Mouse (Mus musculus) lung, embryonic 15.5 days (tissue): ENCODE measurements around the gene Lysmd4. TPM values are rescaled to one million over a fixed set of nuclear protein-coding genes. Genes with fewer than 3 reads are reported as not detected.
A peak's percentile ranks its signal among the peaks of the same experiment; 100 is the strongest.

Source experiments
- ATAC-seq: fragments of 200-750 bp; cut with Nextera tagmentation; 2 replicates; pipeline ENCODE4 v1.8.0; 2017; ENCODE audit warnings: moderate number of reproducible peaks, borderline replicate concordance; ENCODE audit not compliant: low FRiP score, low TSS enrichment; ENCODE audit errors: extremely low read depth
- H3K27ac ChIP-seq: fragments of 300-500 bp; sonication (generic); 2 replicates; pipeline ENCODE4 v1.5.1; 2015; ENCODE audit warnings: moderate library complexity, mild to moderate bottlenecking, inconsistent platforms
- H3K27me3 ChIP-seq: fragments of 300-500 bp; sonication (generic); 2 replicates; pipeline ENCODE4 v1.6.1; 2015; ENCODE audit warnings: inconsistent platforms
- H3K36me3 ChIP-seq: fragments of 300-500 bp; sonication (generic); 2 replicates; pipeline ENCODE4 v1.6.1; 2015; ENCODE audit warnings: inconsistent platforms
- H3K4me1 ChIP-seq: fragments of 300-500 bp; sonication (generic); 2 replicates; pipeline ENCODE4 v1.6.1; 2015; ENCODE audit warnings: inconsistent platforms
- H3K4me2 ChIP-seq: fragments of 300-500 bp; sonication (generic); 2 replicates; pipeline ENCODE4 v1.6.1; 2015; ENCODE audit warnings: inconsistent platforms, mild to moderate bottlenecking, moderate library complexity
- H3K4me3 ChIP-seq: fragments of 300-500 bp; sonication (generic); 2 replicates; pipeline ENCODE4 v1.5.1; 2015; ENCODE audit warnings: mild to moderate bottlenecking, inconsistent platforms
- H3K9ac ChIP-seq: fragments of 300-500 bp; sonication (generic); 2 replicates; pipeline ENCODE4 v1.6.1; 2015; ENCODE audit warnings: inconsistent platforms
- H3K9me3 ChIP-seq: fragments of 300-500 bp; sonication (generic); 2 replicates; pipeline ENCODE4 v1.6.1; 2016; ENCODE audit warnings: inconsistent platforms
- WGBS: fragments of 180-500 bp; shearing (Covaris S2); methylation state at CpG from one replicate; pipeline ENCODE4 v1.1.7; 2015; 5-methylcytosine and 5-hydroxymethylcytosine counted together
- polyA plus RNA-seq: library from polyadenylated mRNA; unstranded; fragments of >200 nt; fragmentation: Nextera tagmentation; extraction: Ambion mirVana; gene quantifications from 2 replicates; pipeline ENCODE4 v1.2.1, GENCODE M21; 2015

Gene Lysmd4
- 13.9 and 14.6 TPM in 2 replicates for polyA plus RNA-seq

DNA sequence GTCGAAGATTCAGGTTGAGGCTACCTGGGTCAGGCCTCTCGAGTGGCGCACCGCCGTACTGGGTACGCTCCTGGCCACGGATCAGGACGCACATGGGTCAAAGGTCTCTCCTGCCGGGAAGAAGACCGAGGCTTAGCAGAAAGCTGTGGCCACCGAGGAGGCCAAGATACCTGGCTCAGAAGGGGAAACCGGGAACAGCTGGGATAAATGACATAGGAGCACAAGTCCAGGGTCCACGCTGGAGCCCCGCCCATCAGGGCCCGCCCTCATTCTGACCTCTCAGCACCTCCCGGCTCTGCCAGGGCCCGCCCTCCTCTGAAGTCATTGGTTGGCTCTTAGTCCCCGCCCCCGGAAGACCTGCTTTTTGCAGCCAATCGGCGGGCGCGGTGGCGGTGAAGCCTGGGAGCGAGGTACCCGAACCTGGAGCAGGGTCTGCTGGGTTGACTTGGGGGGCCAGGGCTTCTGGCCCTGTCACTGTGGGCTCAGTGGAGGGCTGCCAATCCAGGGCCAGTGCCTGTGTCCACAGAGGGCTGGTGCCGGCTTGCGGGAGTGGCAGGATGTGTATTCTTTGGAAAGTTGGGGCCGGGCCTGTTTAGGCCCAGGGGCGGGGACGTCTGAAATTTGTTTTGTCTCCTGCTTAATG lies at the start of gene Lysmd4:
Gene Lysmd4, plus strand, starts transcription at position 325 of the 643 bp plus-strand sequence.
- Histone ChIP-seq H3K4me1 (peaks cover 21% of the 10 kb centered on the region; the same call in 1 of the 2 replicates), H3K36me3 (peaks cover 15% of the 10 kb centered on the region), H3K4me3 (peak within 1 kb of the TSS; percentile 58), H3K27ac (no peak within 1 kb of the TSS), H3K9me3 (no peaks in the 10 kb centered on the region), H3K27me3 (no peaks in the 10 kb centered on the region), H3K9ac (peak within 1 kb of the TSS; percentile 67), H3K4me2 (peak within 1 kb of the TSS; percentile 78)
- WGBS: 3% methylated on average over 31 of the region's 31 CpGs
- peak; percentile 97 for ATAC-seq

DNA sequence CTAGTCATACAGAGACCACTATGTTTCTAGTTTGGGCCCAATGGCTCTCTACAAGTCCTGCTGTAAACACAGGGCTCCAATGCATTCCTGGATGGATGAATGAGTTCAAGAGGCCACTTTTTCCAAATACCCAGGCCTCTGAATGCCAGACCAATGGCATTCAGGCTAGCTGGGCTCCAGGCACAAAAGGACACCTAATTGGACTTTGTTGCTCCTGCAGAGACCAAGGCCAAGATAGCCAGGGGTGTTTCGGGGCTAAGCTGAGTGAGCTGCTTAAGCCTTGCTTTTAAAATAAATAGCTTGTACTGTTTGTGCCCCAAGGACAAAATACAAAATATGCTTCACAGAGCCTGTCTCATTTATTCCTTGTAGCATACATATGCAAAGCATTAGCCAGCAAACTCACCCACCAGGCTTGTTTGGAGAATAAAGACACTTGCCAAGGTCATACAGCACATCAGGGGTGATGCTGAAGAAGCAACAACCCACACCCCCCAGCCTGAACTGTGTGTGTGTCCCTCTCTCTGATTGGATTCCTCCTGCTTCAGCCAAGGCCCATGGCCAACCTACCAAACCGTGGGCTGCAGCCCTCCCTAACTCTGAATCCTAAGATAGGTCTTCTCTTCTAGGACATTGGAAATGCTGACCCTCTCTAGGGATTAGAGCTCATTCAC lies 48.7 kb upstream of the Lysmd4 start:
- Histone ChIP-seq H3K27me3 (no peaks in the 10 kb centered on the region), H3K9me3 (no peaks in the 10 kb centered on the region), H3K9ac (no peak overlapping the region), H3K4me3 (no peak overlapping the region), H3K4me1 (no peaks in the 10 kb centered on the region), H3K36me3 (no peaks in the 10 kb centered on the region), H3K27ac (no peak overlapping the region), H3K4me2 (no peak overlapping the region)
- no peak for ATAC-seq
- 81% methylated on average over 2 of the region's 2 CpGs for WGBS

DNA sequence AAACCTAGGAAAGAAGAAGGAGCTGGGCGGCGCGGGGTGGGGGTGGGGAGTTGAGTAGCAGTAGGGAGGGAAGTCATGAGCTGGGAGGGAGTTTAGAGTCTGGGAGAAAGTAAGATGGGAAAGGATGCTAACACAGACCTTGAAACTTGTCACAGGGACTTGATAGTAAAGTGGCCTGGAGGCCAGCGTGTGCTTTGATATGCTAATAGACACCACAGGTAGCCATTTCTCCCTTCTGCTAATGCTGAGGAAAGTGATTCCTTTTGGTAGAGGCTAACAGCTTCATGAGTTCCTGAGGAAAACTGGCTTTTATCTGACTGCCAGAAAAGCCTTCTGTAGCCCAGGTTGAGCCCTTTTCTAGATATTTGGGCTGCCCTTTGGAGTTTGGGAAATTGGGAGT lies 38.6 kb upstream of the Lysmd4 start:
- H3K9me3 ChIP-seq: no peaks in the 10 kb centered on the region
- no peak overlapping the region for H3K27ac ChIP-seq
- no peak for ATAC-seq
- no peaks in the 10 kb centered on the region for H3K27me3 ChIP-seq
- no peaks in the 10 kb centered on the region for H3K36me3 ChIP-seq
- no peak overlapping the region for H3K4me2 ChIP-seq
- no peaks in the 10 kb centered on the region for H3K4me1 ChIP-seq
- WGBS: 18% methylated on average over 4 of the region's 4 CpGs
- no peak overlapping the region for H3K4me3 ChIP-seq
- no peak overlapping the region for H3K9ac ChIP-seq

DNA sequence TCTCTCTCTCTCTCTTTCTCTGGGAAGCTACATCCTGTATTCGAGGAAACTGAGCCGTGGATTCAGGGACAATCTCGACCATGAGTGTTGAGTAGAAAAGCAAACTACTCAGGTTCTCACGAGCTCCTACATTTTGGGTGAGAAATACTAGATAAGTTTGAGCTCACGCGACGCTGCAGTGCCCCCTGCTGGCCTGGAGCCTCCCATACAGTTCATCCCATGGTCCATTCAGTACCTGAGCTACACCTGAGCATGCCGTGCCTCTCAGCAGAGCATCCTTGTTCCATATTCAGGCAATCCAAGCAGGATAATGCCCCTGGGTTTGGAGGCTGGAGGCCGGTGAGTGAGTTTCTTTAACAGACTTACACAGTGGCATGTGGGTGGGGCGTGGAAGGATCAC lies 22.9 kb upstream of the Lysmd4 start:
- Histone ChIP-seq H3K4me1 (no peaks in the 10 kb centered on the region), H3K36me3 (no peaks in the 10 kb centered on the region), H3K9me3 (no peaks in the 10 kb centered on the region), H3K9ac (no peak overlapping the region), H3K4me3 (no peak overlapping the region), H3K4me2 (no peak overlapping the region), H3K27me3 (no peaks in the 10 kb centered on the region), H3K27ac (no peak overlapping the region)
- WGBS: 9% methylated on average over 10 of the region's 10 CpGs
- ATAC-seq: no peak

DNA sequence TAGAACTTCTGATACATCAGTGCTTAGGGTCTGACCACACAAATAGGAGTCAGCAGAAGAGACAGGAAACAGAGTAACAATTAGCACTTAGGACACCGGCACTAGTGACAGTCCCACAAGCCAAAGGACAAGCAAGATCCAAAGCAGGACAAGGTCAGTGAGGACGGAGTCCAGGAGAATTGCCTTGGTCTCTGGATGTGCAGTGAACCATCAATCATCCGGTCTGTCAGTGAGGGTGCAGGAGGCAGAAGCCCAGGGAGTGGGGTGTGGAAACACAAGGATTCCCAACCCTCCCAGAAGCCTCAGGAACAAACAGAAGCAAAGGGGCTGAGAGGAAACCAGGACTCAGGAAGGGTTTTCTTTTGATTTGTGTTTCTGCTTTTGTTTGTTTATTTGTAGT lies 18.7 kb upstream of the Lysmd4 start:
- 70% methylated on average over 3 of the region's 3 CpGs for WGBS
- Histone ChIP-seq H3K4me1 (no peaks in the 10 kb centered on the region), H3K27me3 (no peaks in the 10 kb centered on the region), H3K36me3 (no peaks in the 10 kb centered on the region), H3K27ac (no peak overlapping the region), H3K4me2 (no peak overlapping the region), H3K9ac (no peak overlapping the region), H3K4me3 (no peak overlapping the region), H3K9me3 (no peaks in the 10 kb centered on the region)
- ATAC-seq: no peak

DNA sequence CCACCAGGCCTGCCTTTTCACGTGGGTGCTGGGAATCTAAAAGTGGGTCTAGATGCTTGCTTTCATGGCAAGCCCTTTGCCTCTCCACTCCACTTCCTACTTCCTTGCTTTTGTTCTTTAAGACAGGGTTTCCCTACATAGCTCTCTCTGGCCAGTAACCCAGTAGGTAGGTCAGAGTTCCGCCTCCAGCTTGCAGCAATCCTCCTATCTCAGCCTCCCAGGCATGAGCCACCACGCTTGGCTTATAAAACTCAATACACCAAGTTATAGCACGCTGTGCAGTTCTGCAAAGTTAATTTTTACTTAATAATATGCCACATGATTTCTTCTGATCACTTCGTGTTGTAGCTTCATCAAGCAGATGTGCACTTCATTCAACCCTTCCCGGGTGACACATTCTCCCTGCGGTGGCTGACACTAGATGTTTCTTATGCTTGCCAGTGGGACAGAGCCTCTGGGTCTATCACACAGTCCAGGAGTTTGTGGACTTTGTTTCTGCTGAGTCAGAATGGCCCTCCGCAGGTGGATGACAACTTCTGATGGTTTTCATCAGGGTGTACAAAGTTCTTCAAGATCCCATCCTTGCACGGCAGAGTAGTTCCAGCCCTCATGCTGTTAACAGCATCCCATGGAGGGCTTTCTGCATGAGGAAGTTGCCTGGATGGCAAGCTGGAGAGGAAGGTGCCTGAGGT lies 16.5 kb upstream of the Lysmd4 start:
- Histone ChIP-seq H3K4me3 (no peak overlapping the region), H3K4me2 (no peak overlapping the region), H3K27ac (no peak overlapping the region), H3K4me1 (no peaks in the 10 kb centered on the region), H3K9ac (no peak overlapping the region), H3K9me3 (no peaks in the 10 kb centered on the region), H3K36me3 (no peaks in the 10 kb centered on the region), H3K27me3 (no peaks in the 10 kb centered on the region)
- ATAC-seq: no peak
- WGBS: 83% methylated on average over 9 of the region's 9 CpGs

DNA sequence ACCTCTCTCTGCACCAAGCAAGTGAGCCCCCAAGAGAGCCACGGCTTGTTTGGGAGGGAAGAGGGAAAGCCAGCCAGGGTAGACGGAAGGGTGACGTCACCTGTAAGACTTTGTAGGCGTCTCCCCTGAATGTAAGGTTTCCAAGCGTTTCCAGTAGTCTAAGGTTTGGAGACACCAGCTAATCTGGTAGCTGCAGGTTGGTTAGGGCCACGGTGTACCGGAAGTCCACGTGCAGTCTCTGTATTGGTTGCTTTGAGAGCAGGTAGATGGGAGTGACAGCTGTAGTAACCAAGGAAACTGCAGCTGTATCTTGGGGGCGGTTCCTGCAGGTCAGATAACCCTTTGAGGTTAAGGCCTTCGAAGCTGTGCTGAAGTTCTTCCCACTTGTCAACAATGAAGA lies 15.8 kb upstream of the Lysmd4 start:
- Histone ChIP-seq H3K4me1 (no peaks in the 10 kb centered on the region), H3K9me3 (no peaks in the 10 kb centered on the region), H3K36me3 (no peaks in the 10 kb centered on the region), H3K27ac (no peak overlapping the region), H3K9ac (no peak overlapping the region), H3K4me3 (no peak overlapping the region), H3K4me2 (no peak overlapping the region), H3K27me3 (no peaks in the 10 kb centered on the region)
- WGBS: 64% methylated on average over 10 of the region's 10 CpGs
- no peak for ATAC-seq

DNA sequence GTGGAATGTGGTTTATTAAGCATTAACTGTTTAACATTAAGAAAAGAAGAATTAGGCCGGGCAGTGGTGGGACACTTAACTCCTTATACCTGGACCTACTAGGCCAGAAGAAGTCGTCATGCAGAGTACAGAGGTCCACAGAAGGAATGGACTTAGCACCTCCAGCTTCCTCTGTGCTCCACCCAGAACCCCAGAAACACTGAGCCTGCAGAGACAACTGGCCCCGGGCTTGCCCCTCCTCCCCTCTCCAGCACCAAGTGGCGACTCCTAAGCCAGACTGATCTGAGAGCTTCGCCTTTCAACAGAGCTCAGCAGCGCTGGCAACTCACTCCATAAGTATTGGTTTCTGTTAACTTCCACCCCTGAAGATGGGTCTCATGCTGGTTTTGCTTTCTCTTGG lies 14.6 kb upstream of the Lysmd4 start:
- Histone ChIP-seq H3K27me3 (no peaks in the 10 kb centered on the region), H3K4me3 (no peak overlapping the region), H3K9me3 (no peaks in the 10 kb centered on the region), H3K36me3 (no peaks in the 10 kb centered on the region), H3K27ac (no peak overlapping the region), H3K4me2 (no peak overlapping the region), H3K4me1 (no peaks in the 10 kb centered on the region), H3K9ac (no peak overlapping the region)
- 32% methylated on average over 6 of the region's 6 CpGs for WGBS
- ATAC-seq: no peak

DNA sequence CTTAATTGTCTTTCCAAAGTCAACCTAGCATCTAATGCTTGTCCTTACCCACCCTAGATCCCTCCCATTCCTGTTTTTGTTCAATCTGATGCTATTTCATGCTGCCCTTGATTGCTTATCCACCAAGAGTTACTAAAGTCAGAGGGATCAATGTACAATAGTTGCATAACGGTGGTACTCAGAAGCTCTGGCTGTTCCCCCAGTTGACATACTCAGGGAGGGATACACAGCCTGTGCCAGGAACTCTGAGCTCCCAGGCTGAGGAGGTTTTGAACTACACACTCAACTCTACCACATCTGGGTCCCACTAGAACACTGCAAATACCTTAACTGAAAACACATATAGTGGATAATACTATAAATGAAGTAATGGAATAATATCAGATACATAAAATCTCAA lies 14.0 kb upstream of the Lysmd4 start:
- 91% methylated on average over 1 of the region's 1 CpGs for WGBS
- no peak overlapping the region for H3K27ac ChIP-seq
- H3K9ac ChIP-seq: no peak overlapping the region

DNA sequence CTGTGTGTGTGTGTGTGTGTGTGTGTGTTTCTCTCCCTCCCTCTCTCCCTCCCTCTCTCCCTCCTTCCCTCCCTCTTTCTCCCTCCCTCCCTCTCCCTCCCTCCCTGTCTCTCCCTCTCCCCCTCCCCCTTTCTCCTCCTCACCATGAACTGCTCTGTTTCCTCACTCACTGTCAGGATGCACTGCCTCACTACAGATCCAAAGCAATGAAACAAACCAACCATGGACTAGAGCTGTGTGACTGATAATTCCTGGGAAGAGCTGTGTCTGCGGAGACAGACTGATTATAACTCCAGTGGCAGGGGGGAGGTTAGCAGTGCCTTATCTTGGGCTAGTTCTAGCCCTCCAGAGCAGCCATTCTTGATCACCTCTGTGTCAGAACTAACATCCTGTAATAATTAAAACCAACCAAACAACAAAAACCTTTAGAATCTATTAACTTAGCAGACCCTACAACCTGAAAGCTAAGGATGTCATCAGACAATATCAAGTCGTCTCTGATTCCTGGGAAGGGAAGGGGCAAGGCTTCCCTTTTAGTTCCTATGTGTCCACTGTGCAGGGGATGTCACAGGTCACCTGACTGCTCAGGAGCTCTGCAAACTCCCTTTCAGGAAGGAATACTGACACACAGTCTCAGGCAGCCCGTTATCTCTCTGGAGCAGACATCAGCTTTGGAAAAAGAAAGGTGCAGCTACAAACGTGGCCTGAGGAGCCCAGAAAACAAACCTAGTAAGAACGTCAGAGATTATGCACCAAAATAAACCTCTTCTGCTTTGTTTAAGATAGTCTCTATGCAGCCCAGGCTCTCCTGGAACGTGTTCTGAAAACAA lies 12.1 kb upstream of the Lysmd4 start:
- H3K4me1 ChIP-seq: no peaks in the 10 kb centered on the region
- 38% methylated on average over 6 of the region's 6 CpGs for WGBS
- no peaks in the 10 kb centered on the region for H3K9me3 ChIP-seq
- H3K9ac ChIP-seq: no peak overlapping the region
- no peak overlapping the region for H3K4me3 ChIP-seq
- H3K27ac ChIP-seq: no peak overlapping the region
- no peaks in the 10 kb centered on the region for H3K36me3 ChIP-seq
- no peak overlapping the region for H3K4me2 ChIP-seq
- no peaks in the 10 kb centered on the region for H3K27me3 ChIP-seq
- ATAC-seq: no peak

More for the DNA sequence above, 14.0 kb upstream of the Lysmd4 start:
- no peaks in the 10 kb centered on the region for H3K4me1 ChIP-seq
- no peak for ATAC-seq
- H3K36me3 ChIP-seq: no peaks in the 10 kb centered on the region
- no peak overlapping the region for H3K4me2 ChIP-seq
- H3K4me3 ChIP-seq: no peak overlapping the region
- no peaks in the 10 kb centered on the region for H3K9me3 ChIP-seq
- H3K27me3 ChIP-seq: no peaks in the 10 kb centered on the region

DNA sequence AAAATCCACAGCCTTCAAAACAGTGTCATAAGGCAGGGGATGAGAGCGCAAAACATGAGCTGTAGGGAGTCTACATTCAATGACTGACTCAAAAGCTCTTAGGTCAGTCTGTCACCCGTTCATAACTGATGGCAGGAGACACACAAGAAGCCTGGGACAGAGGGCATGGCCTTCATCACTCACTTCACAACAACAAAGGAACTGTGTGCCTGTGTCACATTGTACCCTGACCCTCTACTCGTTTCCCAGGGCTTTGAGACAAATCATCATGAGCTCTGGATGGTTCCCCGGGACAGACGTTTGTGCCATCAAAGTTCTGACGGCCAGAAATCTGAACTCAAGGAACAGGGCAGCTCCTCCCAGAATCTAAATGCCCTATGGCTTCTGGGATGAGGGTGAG lies 11.0 kb upstream of the Lysmd4 start:
- H3K4me1 ChIP-seq: no peaks in the 10 kb centered on the region
- H3K27ac ChIP-seq: no peak overlapping the region
- ATAC-seq: no peak
- H3K4me2 ChIP-seq: no peak overlapping the region
- H3K9ac ChIP-seq: no peak overlapping the region
- 49% methylated on average over 6 of the region's 6 CpGs for WGBS
- H3K4me3 ChIP-seq: no peak overlapping the region
- H3K27me3 ChIP-seq: no peaks in the 10 kb centered on the region
- H3K9me3 ChIP-seq: no peaks in the 10 kb centered on the region
- no peaks in the 10 kb centered on the region for H3K36me3 ChIP-seq
